Mouse (Mus musculus) c-Kit-negative CD71-positive TER-119-positive erythroid progenitor cells, embryonic 14.5 days (primary cell): ENCODE measurements around the gene Shisa6.

ENCODE experiments used
- DNase-seq: peaks from one replicate; pipeline ENCODE4 v3.0.0-alpha.2; 2013; ENCODE audit warnings: low read depth, low spot score

Gene Shisa6

DNA sequence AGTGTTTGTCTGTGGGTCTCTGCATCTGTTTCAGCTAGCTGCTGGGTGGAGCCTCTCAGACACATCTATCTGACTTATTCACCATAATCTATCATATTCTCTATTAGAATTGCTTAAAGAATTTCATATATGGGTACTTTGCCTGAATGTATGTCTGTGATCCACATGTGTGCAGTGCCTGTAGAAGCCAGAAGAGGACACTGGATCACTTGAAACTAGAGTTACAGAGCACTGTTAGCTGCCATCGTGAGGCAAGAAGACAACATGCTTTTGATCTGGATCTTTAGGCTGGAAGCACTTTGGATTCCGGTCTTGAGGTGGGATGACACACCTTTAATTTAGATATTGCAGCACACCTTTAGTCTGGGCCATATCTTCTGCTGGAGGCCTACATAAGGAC lies 289.2 kb downstream of the Shisa6 start:
- DNase-seq: no peak

DNA sequence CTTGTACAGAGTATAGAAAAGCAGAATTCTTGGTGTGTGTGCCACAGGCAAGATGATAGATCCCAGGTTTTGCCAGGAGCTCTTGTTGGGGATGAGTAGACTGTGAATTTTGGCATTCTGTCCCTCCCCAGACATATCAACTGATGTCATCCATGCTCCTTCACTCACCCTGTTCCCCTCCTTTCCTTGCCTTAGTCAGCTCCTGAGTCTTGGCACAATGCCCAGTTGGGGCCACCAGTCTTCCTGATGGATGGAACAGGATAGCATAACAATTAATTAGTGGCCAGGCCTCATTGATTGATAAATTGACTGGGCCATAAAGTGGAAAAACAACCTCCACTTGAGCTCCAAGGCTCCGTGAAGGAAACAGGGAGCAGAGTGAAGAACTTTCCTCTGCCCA lies 292.9 kb downstream of the Shisa6 start:
- no peak for DNase-seq

DNA sequence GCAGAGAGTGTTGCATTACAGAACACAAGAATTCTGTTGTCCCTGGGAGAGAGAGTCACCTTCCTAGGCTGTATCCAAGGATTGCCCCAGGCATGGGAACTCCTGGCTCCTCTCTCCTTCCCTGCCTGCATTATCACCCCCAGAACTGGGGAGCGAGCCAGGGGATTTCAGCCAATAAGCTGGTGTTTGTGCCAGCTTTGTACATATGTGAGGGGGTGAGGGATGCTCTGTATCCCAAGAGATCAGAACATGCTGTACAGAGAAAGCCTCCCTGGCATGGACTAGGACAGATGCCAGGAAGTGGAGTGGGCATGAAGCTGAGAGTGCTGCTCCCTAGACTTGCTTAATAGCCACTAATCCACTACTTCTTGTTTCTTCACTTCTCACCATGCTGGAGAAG lies 303.6 kb downstream of the Shisa6 start:
- no peak for DNase-seq

DNA sequence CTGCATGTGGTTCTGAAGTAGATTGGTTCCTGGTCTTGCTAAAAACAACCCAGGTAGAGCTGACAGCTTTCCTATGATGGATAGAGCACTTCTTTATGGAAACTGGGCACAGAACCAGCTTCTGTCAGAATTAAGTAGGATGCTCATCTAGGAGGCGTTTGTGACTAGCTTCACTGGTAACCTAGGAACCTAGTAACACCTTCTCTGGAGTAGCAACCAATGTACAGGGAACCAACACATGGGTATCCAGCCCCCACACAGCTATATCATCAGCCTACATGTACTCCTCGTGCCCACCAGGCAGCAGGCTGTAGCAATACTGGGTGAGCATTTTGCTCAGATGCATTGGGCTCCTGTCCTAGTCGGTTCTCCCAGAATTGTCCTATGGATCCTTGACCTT lies 307.3 kb downstream of the Shisa6 start:
- no peak for DNase-seq

DNA sequence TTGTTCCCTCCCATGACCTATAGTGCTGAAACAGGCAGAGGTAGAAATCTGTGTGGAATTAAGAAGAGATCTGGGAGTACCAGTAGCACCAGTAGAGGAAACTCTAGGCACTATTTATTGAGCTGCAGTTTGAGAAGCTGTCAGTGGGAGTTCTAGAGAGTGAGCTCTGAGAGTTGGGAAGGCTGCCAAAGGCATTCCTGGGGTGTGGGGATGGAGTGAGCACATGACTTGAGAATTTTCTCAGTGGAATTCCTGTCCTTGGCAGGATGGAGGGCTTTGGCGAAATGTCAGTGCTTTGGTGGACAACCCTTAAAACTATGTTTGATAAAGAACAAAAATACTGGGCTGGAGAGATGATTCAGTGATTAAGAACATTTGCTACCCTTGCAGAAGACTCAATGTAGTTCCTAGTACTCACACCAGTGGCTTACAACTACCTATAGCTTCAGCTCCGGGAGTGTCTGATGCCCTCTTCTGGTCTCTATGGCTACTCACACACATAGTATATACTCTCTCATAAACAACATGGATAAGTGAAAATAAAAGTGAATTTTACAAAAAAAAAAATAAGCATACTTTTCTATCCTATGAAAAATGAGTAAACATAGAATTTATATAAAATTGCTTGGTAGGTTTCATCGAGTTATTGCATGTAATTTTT lies 337.0 kb downstream of the Shisa6 start:
- no peak for DNase-seq

DNA sequence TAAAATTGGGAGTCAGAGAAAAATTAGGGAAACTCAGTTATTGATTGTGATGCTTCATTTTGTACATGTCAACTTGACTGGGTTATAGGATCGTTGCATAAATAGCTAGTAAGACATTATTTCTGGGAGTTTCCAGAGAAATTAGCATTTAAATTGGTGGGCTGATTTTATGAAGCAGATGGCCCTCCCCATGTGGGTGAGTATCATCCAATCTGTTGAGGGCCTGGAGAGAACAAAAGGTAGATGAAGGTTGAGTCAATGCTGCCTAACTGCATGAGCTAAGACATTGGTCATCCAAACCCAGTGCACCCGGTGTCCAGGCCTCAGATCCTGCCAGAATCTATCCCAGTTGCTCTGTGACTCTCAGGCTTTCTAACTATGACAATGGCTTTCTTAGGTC lies 337.6 kb downstream of the Shisa6 start:
- no peak for DNase-seq

DNA sequence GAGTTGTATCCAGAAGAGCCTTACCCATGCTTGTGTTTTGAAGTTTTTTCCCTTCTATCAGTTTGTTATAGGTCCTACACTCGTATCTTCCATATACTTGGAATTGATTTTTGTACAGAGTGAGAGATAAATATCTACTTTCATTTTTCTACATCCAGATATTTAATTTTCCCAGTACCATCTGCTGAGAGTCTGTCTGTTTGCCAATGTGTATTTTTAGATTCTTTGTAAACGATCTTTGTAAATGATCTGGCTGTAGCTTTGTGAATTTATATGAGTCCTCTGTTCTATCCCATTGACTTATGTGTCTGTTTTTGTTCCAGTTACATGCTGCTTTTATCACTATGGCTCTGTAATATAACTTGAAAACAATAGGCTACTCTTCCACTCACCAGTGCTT lies 348.0 kb downstream of the Shisa6 start:
- no peak for DNase-seq

DNA sequence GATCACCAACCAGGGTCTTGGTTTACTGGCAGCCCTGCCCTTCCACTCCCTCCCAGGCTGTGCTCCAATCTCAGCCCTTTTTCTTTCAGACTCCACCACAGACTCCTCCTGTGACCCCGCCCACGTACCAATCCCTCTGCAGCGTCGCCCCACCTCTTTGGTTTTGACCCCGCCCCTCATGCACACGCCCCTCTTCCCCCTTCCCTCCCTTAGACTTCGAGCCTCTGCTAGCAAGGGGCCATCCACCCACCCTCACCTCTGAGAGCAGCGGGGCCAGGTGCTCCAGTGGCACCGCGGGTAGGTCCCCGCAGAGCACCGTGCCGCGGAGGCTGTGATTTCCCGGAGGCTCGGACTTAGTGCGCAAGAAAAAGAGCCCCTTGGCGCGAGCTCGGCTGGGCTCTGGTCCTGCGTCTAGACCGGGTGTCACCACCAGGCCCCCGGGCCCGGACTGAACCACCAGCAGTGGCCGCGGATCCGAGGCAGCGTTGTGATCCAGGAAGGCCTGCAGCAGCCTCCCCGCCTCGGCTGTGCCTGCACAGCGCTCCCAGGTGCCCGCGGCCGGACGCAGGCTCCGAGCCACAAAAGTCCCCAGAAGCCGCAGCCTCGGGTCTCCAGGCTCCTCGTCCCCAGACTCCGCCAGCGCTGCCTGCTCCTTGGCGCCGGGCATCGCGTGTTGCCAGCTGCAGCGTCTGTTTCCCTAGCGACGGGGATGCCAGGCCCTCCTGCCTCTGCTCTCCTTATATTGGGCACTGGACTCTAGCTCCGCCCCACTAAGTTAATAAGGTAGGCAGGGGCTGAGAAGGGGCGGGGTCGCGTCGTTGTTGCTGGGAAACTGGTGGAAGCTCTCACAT lies 357.7 kb downstream of the Shisa6 start, which contains the start of gene Dnah9:
Gene Dnah9, minus strand, starts transcription at position 751 of the 851 bp plus-strand sequence.
- no peak for DNase-seq

DNA sequence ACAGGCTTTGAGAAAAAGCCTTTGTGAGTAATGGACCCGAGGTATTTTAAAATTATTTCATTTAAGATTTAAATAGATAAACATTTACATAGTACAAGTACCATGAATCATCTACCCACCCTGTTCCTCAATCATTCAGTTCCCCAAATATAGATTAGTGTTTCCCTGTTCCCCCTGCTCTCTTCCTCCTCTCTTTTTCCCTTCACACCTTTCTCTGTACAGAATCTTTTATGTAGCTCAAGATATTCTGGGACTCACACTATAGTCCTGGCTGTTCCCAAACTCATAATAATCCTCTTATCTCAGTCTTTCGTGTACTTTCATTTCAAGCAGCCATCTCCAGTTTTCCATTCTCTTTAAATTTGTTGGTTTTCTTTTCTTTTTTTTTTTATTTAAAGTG lies 361.7 kb downstream of the Shisa6 start:
- DNase-seq: no peak
